Mouse (Mus musculus) liver, embryonic 13.5 days (tissue): Measurements from ENCODE around the gene Ldlrap1. TPM values are rescaled to one million over a fixed set of nuclear protein-coding genes. Genes with fewer than 3 reads are reported as not detected.
A peak's percentile ranks its signal among the peaks of the same experiment; 100 is the strongest.

Experiments used
- ATAC-seq: fragments of 200-750 bp; cut with Nextera tagmentation; 2 replicates; pipeline ENCODE4 v1.8.0; 2017; ENCODE audit warnings: low read depth, mild to moderate bottlenecking, moderate number of reproducible peaks, moderate library complexity
- DNase-seq: peaks from one replicate; pipeline ENCODE4 v3.0.0; 2022
- H3K27ac ChIP-seq: fragments of 300-500 bp; sonication (generic); 2 replicates; pipeline ENCODE4 v1.5.1; 2015; ENCODE audit warnings: moderate library complexity, mild to moderate bottlenecking, inconsistent platforms
- H3K27me3 ChIP-seq: fragments of 300-500 bp; sonication (generic); 2 replicates; pipeline ENCODE4 v1.6.1; 2015; ENCODE audit warnings: mild to moderate bottlenecking, inconsistent platforms
- H3K36me3 ChIP-seq: fragments of 300-500 bp; sonication (generic); 2 replicates; pipeline ENCODE4 v1.6.1; 2015; ENCODE audit warnings: mild to moderate bottlenecking, inconsistent platforms
- H3K4me1 ChIP-seq: fragments of 300-500 bp; sonication (generic); replicated peaks from 2 replicates; pipeline ENCODE4 v1.6.1; 2015; ENCODE audit warnings: inconsistent platforms
- H3K4me2 ChIP-seq: fragments of 300-500 bp; sonication (generic); 2 replicates; pipeline ENCODE4 v1.6.1; 2015; ENCODE audit warnings: inconsistent platforms, mild to moderate bottlenecking, moderate library complexity
- H3K4me3 ChIP-seq: fragments of 300-500 bp; sonication (generic); replicated peaks from 2 replicates; pipeline ENCODE4 v1.5.1; 2015; ENCODE audit warnings: mild to moderate bottlenecking, inconsistent platforms
- H3K9ac ChIP-seq: fragments of 300-500 bp; sonication (generic); 2 replicates; pipeline ENCODE4 v1.6.1; 2015; ENCODE audit warnings: mild to moderate bottlenecking, inconsistent platforms
- H3K9me3 ChIP-seq: fragments of 300-500 bp; sonication (generic); replicated peaks from 2 replicates; pipeline ENCODE4 v1.6.1; 2016; ENCODE audit warnings: inconsistent platforms
- WGBS: fragments of 180-500 bp; shearing (Covaris S2); methylation state at CpG from one replicate; pipeline ENCODE4 v1.1.7; 2015; ENCODE audit not compliant: insufficient replicate concordance; 5-methylcytosine and 5-hydroxymethylcytosine counted together
- polyA plus RNA-seq: library from polyadenylated mRNA; unstranded; fragments of >200 nt; fragmentation: Nextera tagmentation; extraction: Ambion mirVana; gene quantifications from 2 replicates; pipeline ENCODE4 v1.2.1, GENCODE M21; 2015

The Ldlrap1 gene
- polyA plus RNA-seq, 1 experiment from 2014 or later: 20.3 TPM

GRCm38 (mm10) chr4:134760281-134760680, 7.5 kb downstream of the Ldlrap1 start:
- no peaks in the 10 kb centered on the region for H3K27me3 ChIP-seq
- H3K4me2 ChIP-seq: peak overlapping the region; percentile 74
- H3K4me1 ChIP-seq: peaks cover 99% of the 10 kb centered on the region
- peak overlapping the region; percentile 42 for H3K4me3 ChIP-seq
- H3K9ac ChIP-seq: peak overlapping the region; percentile 78
- peaks cover 30% of the 10 kb centered on the region for H3K36me3 ChIP-seq
- WGBS: 23% methylated on average over 6 of the region's 6 CpGs
- DNase-seq (peak; percentile 63), ATAC-seq (peak; percentile 40)
- no peaks in the 10 kb centered on the region for H3K9me3 ChIP-seq
- H3K27ac ChIP-seq: peak overlapping the region; percentile 97

- Histone ChIP-seq H3K27me3 (no peaks in the 10 kb centered on the region), H3K4me1 (peaks cover 99% of the 10 kb centered on the region), H3K4me3 (peak overlapping the region; percentile 42), H3K4me2 (peak overlapping the region; percentile 74), H3K9me3 (no peaks in the 10 kb centered on the region), H3K9ac (peak overlapping the region; percentile 78), H3K27ac (peak overlapping the region; percentile 97), H3K36me3 (peaks cover 37% of the 10 kb centered on the region)
- ATAC-seq: peak; percentile 92
- WGBS: 33% methylated on average over 7 of the region's 7 CpGs
- peak; percentile 72 for DNase-seq
Observed at GRCm38 (mm10) chr4:134759564-134759963, 8.3 kb downstream of the Ldlrap1 start.

DNA sequence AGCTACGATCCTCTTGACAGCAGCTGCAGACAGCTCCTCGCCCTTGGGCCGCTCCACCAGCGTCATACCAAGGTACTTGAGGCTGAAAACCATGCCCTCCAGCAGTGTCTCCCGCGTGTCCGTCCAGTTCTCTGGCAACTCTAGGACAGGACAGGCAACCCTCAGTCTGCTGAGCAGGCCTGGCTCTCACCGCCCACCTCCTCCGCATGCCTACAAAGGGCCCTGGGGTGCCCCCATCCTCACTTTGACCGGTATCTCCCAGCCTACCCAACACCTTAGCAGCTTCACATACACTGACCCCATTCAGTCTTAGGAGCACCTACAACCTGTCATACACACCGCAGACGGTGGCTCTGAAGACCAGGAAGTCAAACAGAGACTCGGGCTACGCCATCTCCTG, 8.9 kb downstream of the Ldlrap1 start:
- H3K27me3 ChIP-seq: no peaks in the 10 kb centered on the region
- no peaks in the 10 kb centered on the region for H3K9me3 ChIP-seq
- H3K4me2 ChIP-seq: peak overlapping the region; percentile 74
- peaks cover 99% of the 10 kb centered on the region for H3K4me1 ChIP-seq
- DNase-seq (no peak), ATAC-seq (no peak)
- H3K27ac ChIP-seq: peak overlapping the region; percentile 97
- 85% methylated on average over 14 of the region's 14 CpGs for WGBS
- peaks cover 44% of the 10 kb centered on the region for H3K36me3 ChIP-seq
- peak overlapping the region; percentile 42 for H3K4me3 ChIP-seq
- peak overlapping the region; percentile 78 for H3K9ac ChIP-seq

GRCm38 (mm10) chr4:134758367-134758766, 9.5 kb downstream of the Ldlrap1 start:
- peak overlapping the region; percentile 74; the same call in 1 of the 2 replicates for H3K4me2 ChIP-seq
- 68% methylated on average over 4 of the region's 4 CpGs for WGBS
- H3K36me3 ChIP-seq: peaks cover 49% of the 10 kb centered on the region
- H3K4me3 ChIP-seq: no peak overlapping the region
- peaks cover 99% of the 10 kb centered on the region for H3K4me1 ChIP-seq
- no peak for ATAC-seq
- H3K27ac ChIP-seq: peak overlapping the region; percentile 97
- H3K9me3 ChIP-seq: no peaks in the 10 kb centered on the region
- H3K27me3 ChIP-seq: no peaks in the 10 kb centered on the region
- H3K9ac ChIP-seq: 0 out of 2 replicates have a peak overlapping the region, but pooled peaks have one; percentile 4
- no peak for DNase-seq

- ATAC-seq: no peak
- peaks cover 99% of the 10 kb centered on the region for H3K4me1 ChIP-seq
- H3K27ac ChIP-seq: peak overlapping the region; percentile 54; the same call in 1 of the 2 replicates
- WGBS: 61% methylated on average over 7 of the region's 7 CpGs
- no peak for DNase-seq
- H3K4me2 ChIP-seq: no peak overlapping the region
- no peaks in the 10 kb centered on the region for H3K27me3 ChIP-seq
- peak overlapping the region; percentile 20; the same call in 1 of the 2 replicates for H3K9ac ChIP-seq
- H3K9me3 ChIP-seq: no peaks in the 10 kb centered on the region
- no peak overlapping the region for H3K4me3 ChIP-seq
- peaks cover 62% of the 10 kb centered on the region for H3K36me3 ChIP-seq
Observed at GRCm38 (mm10) chr4:134756953-134757352, 10.9 kb downstream of the Ldlrap1 start.

DNA sequence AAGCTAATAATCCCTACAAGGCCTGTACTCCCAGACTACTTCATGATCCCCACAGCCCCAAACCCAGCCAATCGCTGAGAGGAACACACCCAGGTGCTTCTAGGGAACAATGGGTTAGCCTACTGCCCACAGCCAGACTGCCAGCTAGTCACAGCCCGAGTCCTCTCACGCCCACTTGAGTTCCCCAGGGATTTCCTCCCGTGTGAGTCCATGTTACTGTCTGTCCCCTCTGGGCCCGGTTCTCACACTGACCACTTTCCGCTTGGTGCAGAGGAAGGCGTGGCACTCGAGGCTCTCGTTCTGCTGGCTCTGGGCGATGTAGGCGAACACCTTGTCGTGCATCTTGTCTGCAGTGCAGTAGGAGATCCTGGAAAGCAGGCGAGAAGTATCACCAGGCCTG, 12.9 kb downstream of the Ldlrap1 start:
- Histone ChIP-seq H3K27ac (peak overlapping the region; percentile 90; the same call in 1 of the 2 replicates), H3K4me1 (peaks cover 99% of the 10 kb centered on the region), H3K9me3 (no peaks in the 10 kb centered on the region), H3K4me2 (no peak overlapping the region), H3K27me3 (no peaks in the 10 kb centered on the region), H3K36me3 (peaks cover 65% of the 10 kb centered on the region), H3K9ac (no peak overlapping the region), H3K4me3 (no peak overlapping the region)
- ATAC-seq: no peak
- DNase-seq: no peak
- 69% methylated on average over 13 of the region's 13 CpGs for WGBS

DNA sequence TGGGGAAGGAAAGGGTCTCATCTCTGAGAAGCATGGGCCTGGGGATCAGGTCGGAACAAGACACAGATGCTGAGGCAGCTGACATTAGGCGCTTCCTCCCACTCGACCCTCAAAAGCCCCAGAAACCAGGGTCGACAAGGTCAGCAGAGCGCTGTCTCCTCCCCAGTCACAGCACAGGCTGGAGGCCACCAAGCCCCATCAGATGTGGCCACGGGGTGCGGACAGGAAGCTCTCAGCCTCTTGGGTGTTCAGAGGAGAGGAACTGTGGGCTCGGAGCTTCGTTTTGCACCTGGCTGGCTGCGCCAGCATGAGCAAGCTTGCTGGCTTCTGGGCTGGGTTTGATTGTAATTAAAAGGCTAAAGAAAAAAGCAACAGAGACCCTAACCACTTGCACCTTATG, 13.5 kb downstream of the Ldlrap1 start:
- 38% methylated on average over 10 of the region's 10 CpGs for WGBS
- H3K4me1 ChIP-seq: peaks cover 99% of the 10 kb centered on the region
- H3K27me3 ChIP-seq: no peaks in the 10 kb centered on the region
- peaks cover 70% of the 10 kb centered on the region for H3K36me3 ChIP-seq
- peak overlapping the region; percentile 90 for H3K27ac ChIP-seq
- H3K4me2 ChIP-seq: no peak overlapping the region
- 0 out of 2 replicates have a peak overlapping the region, but pooled peaks have one; percentile 3 for H3K9ac ChIP-seq
- H3K9me3 ChIP-seq: no peaks in the 10 kb centered on the region
- no peak overlapping the region for H3K4me3 ChIP-seq
- DNase-seq (no peak), ATAC-seq (no peak)

GRCm38 (mm10) chr4:134753516-134754261, 14.1 kb downstream of the Ldlrap1 start:
- H3K9ac ChIP-seq: peak overlapping the region; percentile 59; the same call in 1 of the 2 replicates
- WGBS: 37% methylated on average over 17 of the region's 17 CpGs
- H3K4me1 ChIP-seq: peaks cover 99% of the 10 kb centered on the region
- no peak overlapping the region for H3K4me3 ChIP-seq
- no peaks in the 10 kb centered on the region for H3K27me3 ChIP-seq
- no peaks in the 10 kb centered on the region for H3K9me3 ChIP-seq
- DNase-seq: no peak
- H3K4me2 ChIP-seq: no peak overlapping the region
- ATAC-seq: no peak
- peak overlapping the region; percentile 90 for H3K27ac ChIP-seq
- peaks cover 77% of the 10 kb centered on the region for H3K36me3 ChIP-seq

GRCm38 (mm10) chr4:134752911-134753426, 14.9 kb downstream of the Ldlrap1 start:
- H3K4me3 ChIP-seq: no peak overlapping the region
- H3K9me3 ChIP-seq: no peaks in the 10 kb centered on the region
- WGBS: 75% methylated on average over 11 of the region's 11 CpGs
- peaks cover 96% of the 10 kb centered on the region for H3K4me1 ChIP-seq
- no peak overlapping the region for H3K4me2 ChIP-seq
- DNase-seq: no peak
- peaks cover 85% of the 10 kb centered on the region for H3K36me3 ChIP-seq
- peak overlapping the region; percentile 59 for H3K9ac ChIP-seq
- no peaks in the 10 kb centered on the region for H3K27me3 ChIP-seq
- no peak for ATAC-seq
- peak overlapping the region; percentile 90 for H3K27ac ChIP-seq

DNA sequence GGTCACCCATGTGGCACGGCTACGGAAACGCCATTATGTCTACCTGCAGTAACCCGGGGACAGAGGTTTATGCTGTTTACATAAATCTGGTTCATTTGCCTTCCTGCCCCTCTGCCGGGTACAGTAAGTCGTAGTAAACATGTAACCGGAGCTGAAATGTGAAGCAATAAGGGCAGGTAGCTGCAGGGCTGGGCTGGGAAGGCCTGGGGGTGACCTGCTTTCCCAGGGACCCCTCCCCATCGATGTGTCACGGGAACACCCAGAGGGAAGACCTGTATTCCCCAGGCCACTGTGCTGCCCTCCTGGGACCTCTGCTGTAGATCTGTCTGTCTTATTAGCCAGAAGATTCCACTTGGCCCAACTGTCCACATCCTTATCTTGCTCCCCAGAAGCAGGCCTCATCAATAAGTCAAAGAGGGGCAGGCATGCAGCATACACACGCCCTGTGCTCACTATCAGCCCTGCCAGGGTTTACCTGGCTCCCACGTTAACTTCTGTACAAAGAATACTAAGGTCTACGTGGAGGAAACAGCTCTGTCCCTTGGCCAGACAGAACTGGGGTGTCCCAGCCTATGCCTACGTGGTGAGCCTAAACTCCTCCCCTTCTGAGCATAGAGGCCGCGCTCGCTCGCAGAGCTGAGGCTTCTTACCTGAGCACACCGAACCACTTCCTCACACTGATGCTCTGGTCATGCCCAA, 16.0 kb downstream of the Ldlrap1 start:
- Histone ChIP-seq H3K4me1 (peaks cover 85% of the 10 kb centered on the region), H3K4me3 (peak overlapping the region; percentile 2; the same call in 1 of the 2 replicates), H3K27me3 (no peaks in the 10 kb centered on the region), H3K27ac (peak overlapping the region; percentile 90), H3K9ac (peak overlapping the region; percentile 59), H3K36me3 (peaks cover 87% of the 10 kb centered on the region), H3K9me3 (no peaks in the 10 kb centered on the region), H3K4me2 (peak overlapping the region; percentile 61)
- peak; percentile 76 for DNase-seq
- WGBS: 39% methylated on average over 18 of the region's 18 CpGs
- peak; percentile 90 for ATAC-seq

DNA sequence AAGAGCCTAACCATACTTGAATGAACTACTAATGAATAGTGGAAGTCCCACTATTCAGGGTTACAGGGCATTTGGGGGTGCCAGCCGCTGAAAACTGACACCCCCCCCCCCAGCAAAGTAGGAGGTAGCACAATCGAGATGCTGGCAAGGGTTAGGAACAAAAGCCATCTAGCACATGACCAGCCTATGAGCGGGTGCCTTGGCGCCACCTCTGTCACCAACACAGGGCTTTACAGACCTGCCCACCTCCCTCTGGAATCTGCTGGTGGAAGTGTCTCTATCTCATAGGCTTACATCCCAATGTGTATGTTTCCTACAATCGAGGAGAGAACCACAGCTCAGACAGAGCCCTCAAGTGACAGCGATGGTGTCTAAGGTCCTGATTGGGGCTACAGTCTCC, 17.0 kb downstream of the Ldlrap1 start:
- peaks cover 85% of the 10 kb centered on the region for H3K4me1 ChIP-seq
- H3K36me3 ChIP-seq: peaks cover 88% of the 10 kb centered on the region
- WGBS: 74% methylated on average over 6 of the region's 6 CpGs
- H3K4me2 ChIP-seq: no peak overlapping the region
- ATAC-seq (no peak), DNase-seq (no peak)
- H3K9ac ChIP-seq: no peak overlapping the region
- no peaks in the 10 kb centered on the region for H3K9me3 ChIP-seq
- peak overlapping the region; percentile 90 for H3K27ac ChIP-seq
- no peaks in the 10 kb centered on the region for H3K27me3 ChIP-seq
- no peak overlapping the region for H3K4me3 ChIP-seq
